Mouse (Mus musculus) MN1 (cell line): ENCODE measurements around the gene Arl2.
A peak's percentile ranks its signal among the peaks of the same experiment; 100 is the strongest.

Experiments used
- DNase-seq: peaks from one replicate; pipeline ENCODE4 v3.0.0-alpha.2; 2016; ENCODE audit warnings: low spot score

Gene Arl2

DNA sequence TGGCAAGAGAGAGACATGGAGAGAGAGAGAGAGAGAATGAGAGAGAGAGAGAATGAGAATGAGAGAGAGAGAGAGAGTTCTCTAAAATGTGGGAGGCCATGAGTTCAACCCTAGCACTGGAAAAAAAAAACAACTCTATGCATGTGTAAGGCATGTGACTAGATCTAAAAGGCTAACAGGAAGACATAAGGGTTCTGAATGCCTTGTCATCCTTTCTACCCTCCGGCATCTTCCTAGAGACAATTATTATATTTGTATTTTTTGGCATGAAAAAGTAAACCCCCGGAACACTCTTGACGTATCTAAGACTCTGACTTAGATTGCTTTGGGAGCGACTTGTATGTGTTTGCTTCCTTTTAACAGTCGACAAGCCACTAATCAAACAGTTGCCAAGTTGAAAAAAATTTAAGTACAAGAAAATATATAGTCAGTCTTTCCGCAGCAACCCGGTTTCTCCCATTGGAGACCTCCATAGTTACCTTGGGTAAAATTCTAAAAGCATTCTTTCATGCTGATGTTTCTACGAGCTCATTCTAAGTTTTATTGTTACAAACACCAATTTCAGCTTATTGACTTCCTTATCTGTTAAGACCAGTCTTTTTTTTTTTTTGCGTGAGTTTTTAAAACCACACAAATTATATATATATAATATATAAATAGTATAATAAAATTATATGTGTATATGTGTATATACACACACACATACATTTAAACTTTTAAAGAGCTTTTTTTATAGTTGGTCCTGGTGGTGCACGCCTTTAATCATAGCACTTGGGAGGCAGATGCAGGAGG, 14.4 kb downstream of the Arl2 start:
- no peak for DNase-seq

GRCm38 (mm10) chr19:6126289-6126688, 15.1 kb downstream of the Arl2 start:
- peak; percentile 77 for DNase-seq

DNA sequence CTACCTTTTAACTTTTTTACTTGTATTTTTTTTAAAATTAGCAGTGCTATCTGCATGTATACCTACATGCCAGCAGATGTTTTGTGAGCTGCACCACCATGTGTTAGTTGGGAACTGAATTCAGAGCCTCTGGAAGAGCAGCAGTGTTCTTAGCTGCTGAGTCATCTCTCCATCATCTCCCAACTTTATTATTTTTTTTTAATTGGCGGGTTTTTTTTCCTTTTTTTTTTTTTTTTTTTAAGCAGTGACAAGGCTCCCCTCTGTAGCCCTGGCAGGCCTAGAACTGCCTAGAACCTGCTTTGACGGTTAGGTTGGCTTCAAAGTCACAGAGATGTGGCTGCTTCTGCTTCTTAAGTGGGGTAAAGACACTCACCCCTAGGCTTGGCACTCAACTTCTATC, 16.4 kb downstream of the Arl2 start:
- no peak for DNase-seq

GRCm38 (mm10) chr19:6123330-6123729, 18.0 kb downstream of the Arl2 start:
- peak; percentile 91 for DNase-seq

DNA sequence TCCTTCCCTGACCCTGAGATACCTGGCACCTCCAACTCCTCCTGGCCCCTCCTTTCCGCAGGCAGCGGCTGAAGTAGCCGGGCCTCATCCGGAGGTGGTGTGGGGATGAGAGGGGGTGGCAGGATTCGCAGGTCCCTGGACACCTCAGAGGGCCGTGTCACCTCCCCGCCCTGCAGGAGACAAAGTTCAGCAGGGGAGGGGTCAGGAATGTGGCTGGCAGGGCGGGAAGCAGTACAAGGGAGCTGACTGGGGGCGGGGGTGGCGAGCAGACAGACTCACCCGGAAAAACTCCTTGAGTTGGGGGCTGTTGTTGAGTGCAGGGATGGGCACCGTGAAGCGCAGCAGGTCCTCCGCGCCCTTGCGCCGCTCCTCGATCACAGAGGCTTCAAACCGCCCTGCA, 19.6 kb downstream of the Arl2 start:
- no peak for DNase-seq

- no peak for DNase-seq
These were observed 22.6 kb downstream of the Arl2 start for GRCm38 (mm10) chr19:6118677-6119185.

DNA sequence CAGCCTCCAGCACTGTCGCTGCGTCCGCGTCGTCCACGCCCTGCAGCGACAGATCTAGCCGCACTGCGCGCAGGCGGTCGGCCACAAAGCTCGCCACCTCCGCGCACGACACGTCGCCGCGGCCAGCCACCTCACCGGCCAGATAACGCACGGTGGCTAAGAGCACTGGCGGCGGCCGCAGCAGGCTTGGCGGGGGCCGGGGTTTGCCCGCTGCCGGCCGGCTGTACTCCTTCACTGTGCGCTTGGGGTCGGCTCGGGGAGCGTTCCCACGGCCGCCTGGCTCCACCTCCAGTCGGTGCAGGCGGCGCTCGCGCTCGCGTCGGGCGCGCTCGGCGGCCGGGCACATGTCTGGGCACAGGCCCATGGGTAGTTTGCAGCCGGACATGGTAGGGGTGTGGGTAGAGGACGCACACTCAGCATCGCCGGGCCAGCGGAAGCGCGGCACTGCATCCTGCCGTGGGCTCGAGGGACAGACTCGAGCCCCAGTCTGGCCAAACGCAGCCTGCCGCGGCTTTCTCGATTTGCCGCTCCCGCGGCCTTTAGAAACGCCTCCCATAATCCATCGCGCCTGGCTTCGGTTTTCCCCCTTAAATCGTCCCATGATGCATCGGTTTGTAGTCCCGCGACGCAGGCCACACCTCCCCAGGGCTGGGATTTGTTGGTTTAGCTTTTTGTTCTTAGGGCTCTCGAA, 23.2 kb downstream of the Arl2 start, which contains the start of gene Sac3d1:
Sac3d1 (minus strand) TSS at position 665 of the 691 bp plus-strand sequence.
- DNase-seq: peak; percentile 96

GRCm38 (mm10) chr19:6117346-6117985, 23.9 kb downstream of the Arl2 start:
- peak; percentile 38 for DNase-seq

DNA sequence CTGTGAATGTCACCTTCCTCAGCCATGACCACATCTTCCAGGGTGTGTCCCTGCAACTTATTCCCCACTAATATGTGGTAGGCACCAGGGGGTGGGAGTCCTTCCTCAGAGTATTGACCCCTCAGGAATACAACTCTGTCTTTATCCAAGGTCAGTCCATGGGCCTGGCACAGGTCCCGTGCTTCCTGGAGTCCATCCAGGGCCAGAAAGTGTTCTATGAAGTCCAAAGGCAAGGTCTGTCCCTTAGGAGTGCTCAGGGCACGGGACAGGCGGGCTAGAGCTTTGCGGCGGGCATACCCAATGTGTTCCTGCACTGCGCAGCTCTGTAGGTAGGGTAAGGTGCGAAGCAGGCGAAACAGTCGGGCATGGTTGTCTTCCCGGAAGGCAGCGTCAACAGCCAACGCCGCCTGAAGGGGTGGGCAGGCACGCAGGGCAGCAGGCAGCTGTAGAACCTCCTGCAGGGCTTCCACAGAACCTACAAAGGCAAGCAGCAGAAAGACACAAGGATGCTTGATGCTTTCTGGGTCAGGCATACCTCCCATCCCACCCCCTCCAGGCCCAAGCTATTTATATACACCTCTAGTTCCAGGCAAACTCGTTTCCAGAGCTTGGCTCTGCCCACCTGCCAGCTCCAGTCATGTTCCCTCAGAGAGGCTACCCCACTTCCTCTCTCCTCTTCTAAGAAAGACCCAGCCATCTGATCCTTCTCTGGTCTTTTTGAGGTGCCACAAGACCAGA, 25.1 kb downstream of the Arl2 start:
- DNase-seq: no peak

- DNase-seq: no peak
These were observed 28.2 kb downstream of the Arl2 start for GRCm38 (mm10) chr19:6113116-6113515.

GRCm38 (mm10) chr19:6105586-6105985, 35.8 kb downstream of the Arl2 start, which contains the start of gene Naaladl1:
Gene Naaladl1, plus strand, starts transcription at chr19:6105782.
- DNase-seq: no peak

GRCm38 (mm10) chr19:6104476-6104875, 36.9 kb downstream of the Arl2 start:
- DNase-seq: peak; percentile 51

GRCm38 (mm10) chr19:6102169-6102853, 39.0 kb downstream of the Arl2 start:
- no peak for DNase-seq

- DNase-seq: no peak
These were observed 40.2 kb downstream of the Arl2 start for GRCm38 (mm10) chr19:6101186-6101585.

GRCm38 (mm10) chr19:6097847-6098246, 43.5 kb downstream of the Arl2 start:
- no peak for DNase-seq

DNA sequence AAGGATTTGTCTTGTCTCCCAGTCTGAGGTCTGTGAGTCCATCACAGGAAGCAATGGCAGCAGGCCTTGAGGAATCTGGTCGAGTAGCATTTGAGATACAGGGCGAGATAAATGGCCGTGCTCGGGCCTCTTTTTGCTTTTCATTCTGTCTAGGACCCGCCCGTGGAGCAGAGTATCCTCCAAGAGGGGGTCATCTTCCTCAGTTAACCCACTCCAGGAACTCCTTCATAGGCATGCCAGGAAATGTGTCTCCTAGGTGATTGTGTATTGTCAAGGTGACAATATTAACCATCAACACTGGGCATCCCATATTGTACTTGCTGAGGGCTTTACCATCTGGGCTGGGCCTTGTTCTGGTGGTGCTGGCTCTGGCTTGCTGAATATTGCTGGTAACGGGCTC, 47.2 kb downstream of the Arl2 start, which contains the start of gene AC131692.1:
AC131692.1 (plus strand) TSS at position 301 of the 400 bp plus-strand sequence.
- no peak for DNase-seq

DNA sequence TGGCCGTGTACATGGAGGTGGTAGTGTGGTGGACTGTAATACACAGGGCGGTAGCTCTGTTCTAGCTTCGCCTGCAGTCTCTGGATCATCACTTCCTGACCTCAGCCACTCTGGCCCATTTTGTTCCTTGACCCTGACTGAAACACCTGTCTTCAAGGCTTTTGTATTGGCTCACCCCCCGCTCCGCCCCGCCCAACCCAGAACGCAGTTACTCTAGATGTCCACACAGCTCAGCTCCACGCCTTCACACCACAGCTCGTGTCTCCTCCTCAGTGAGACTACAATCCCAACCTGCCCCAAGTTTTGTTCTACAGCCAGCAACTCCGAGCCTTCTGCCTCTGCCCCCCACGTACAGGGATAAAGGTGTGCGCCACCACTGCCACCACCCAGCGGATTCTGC, 52.5 kb downstream of the Arl2 start:
- no peak for DNase-seq

DNA sequence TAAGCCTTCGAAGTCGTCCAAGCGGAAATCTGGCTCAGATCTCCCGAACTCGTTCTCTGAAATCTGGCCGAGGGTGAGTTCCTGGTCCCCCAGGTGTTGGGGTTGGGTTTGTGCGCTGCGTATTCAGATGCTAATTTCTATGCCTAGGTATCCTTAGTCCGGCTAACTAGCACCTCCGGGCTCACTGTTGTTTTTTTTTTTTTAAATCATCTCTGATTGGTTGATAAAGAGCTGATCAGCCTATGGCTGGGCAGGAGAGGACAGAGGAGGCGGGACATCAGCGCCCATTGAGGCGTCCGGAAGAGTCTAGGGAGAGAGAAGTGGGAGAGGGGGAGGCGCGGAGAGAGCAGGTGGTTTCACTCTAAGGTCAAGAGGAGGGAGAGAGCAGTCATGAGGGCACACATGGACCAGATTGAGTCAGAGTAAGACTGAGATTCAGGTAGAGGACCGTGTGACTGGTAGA, 55.9 kb downstream of the Arl2 start:
- peak; percentile 89 for DNase-seq

DNA sequence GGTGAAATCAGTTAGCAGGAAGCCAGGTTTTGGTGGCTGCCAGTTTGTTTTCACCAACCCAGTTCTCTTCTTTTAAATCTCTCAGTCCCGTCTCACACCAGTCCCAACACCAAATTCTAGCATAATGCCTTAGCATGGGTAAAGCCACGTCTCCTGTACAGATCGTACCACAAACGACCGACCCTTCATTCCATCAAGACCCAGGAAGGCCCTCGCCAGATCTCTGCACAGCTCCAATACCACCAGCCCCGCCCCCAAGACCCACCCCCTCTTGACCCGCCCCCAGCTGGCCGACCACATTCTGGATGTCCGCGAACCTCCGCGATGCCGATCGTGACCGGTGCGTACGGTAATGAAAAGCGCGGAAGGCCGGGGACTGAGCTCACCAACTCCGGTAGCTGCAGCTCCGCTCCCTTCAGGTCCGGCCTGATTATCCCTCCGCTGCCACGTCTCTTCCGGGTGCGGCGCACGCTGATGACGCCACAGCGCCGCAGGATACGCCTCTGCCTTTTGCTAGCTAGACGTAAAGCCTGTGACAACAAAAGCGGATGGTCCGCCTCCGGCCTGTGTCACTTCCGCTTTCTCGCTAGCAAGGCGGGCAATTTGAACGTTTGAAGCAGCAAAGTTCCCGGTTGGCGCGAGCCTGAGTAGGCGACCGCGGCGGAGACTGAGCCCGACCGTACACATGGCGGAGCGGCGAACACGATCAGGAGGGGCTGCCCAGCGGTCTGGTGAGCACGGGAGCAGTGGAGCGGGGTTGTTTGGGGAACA, 56.7 kb downstream of the Arl2 start, which contains the start of the genes Zfpl1 and Cdca5:
Zfpl1 (minus strand) TSS at position 479 of the 771 bp plus-strand sequence.
Cdca5 (plus strand) TSS at position 506 of the 771 bp plus-strand sequence.
- peak; percentile 99 for DNase-seq
